Mouse (Mus musculus) hindbrain, embryonic 11.5 days (tissue): ENCODE results near the gene Nup214. TPM values are rescaled to one million over a fixed set of nuclear protein-coding genes. Genes with fewer than 3 reads are reported as not detected.
"Not testable (repeated sequence)": the region's sequence is repeated elsewhere in the genome, so short reads cannot be mapped to it uniquely, and the experiment has no call there.

Experiments used
- ATAC-seq: fragments of 200-750 bp; cut with Nextera tagmentation; 2 replicates; pipeline ENCODE4 v1.8.0; 2017; ENCODE audit warnings: mild to moderate bottlenecking, moderate TSS enrichment, moderate library complexity; ENCODE audit not compliant: low FRiP score
- DNase-seq: peaks from one replicate; pipeline ENCODE4 v3.0.0-alpha.2; 2015; ENCODE audit warnings: low spot score
- H3K27ac ChIP-seq: fragments of 300-500 bp; sonication (generic); 2 replicates; pipeline ENCODE4 v1.5.1; 2014; ENCODE audit warnings: mild to moderate bottlenecking, low read depth, low read length
- H3K27me3 ChIP-seq: fragments of 300-500 bp; sonication (generic); 2 replicates; pipeline ENCODE4 v1.6.1; 2014; ENCODE audit warnings: mild to moderate bottlenecking, low read length, moderate library complexity, mixed read lengths; ENCODE audit not compliant: control insufficient read depth, insufficient read depth
- H3K36me3 ChIP-seq: fragments of 300-500 bp; sonication (generic); 2 replicates; pipeline ENCODE4 v1.6.1; 2014; ENCODE audit warnings: mild to moderate bottlenecking, low read length, moderate library complexity, mixed read lengths; ENCODE audit not compliant: control insufficient read depth, insufficient read depth
- H3K4me1 ChIP-seq: fragments of 300-500 bp; sonication (generic); replicated peaks from 2 replicates; pipeline ENCODE4 v1.6.1; 2014; ENCODE audit warnings: low read length, mixed read lengths; ENCODE audit not compliant: control insufficient read depth, insufficient read depth
- H3K4me2 ChIP-seq: fragments of 300-500 bp; sonication (generic); replicated peaks from 2 replicates; pipeline ENCODE4 v1.6.1; 2014; ENCODE audit warnings: mild to moderate bottlenecking, low read depth, low read length
- H3K4me3 ChIP-seq: fragments of 300-500 bp; sonication (generic); 2 replicates; pipeline ENCODE4 v1.5.1; 2014; ENCODE audit warnings: low read depth, low read length
- H3K9ac ChIP-seq: fragments of 300-500 bp; sonication (generic); 2 replicates; pipeline ENCODE4 v1.6.1; 2014; ENCODE audit warnings: low read depth, low read length
- H3K9me3 ChIP-seq: fragments of 300-500 bp; sonication (generic); 2 replicates; pipeline ENCODE4 v1.6.1; 2016; ENCODE audit warnings: low read length; ENCODE audit not compliant: control insufficient read depth
- WGBS: fragments of 180-500 bp; shearing (Covaris S2); extraction: QIAGEN DNeasy Blood & Tissue Kit; methylation state at CpG from one replicate; pipeline ENCODE4 v1.1.7; 2014; 5-methylcytosine and 5-hydroxymethylcytosine counted together
- polyA plus RNA-seq: library from polyadenylated mRNA; unstranded; fragments of >200 nt; fragmentation: Nextera tagmentation; extraction: Ambion mirVana; gene quantifications from 2 replicates; pipeline ENCODE4 v1.2.1, GENCODE M21; 2014

Gene Nup214
- polyA plus RNA-seq, 1 experiment from 2014 or later = 76.1 TPM

DNA sequence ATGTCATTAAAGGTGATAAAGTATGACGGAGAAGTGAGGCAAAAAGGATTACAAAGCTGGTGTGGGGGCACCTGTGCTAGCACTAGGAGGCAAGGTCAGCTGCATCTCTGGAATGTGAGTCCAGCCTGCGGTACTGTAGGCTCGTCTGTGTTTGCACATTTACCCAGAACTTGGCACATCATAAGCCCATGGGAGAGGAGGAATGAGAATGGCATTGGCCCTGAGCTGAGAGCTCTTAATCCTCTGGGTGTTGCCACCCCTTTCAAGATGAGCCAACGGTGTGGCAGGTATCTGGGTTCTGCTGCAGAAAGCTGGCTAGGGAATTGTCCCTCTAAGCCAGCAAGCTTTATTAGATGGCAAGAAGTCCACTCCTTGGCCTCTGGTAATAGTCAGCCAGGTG, 45.5 kb downstream of the Nup214 start:
- Histone ChIP-seq H3K9me3 (no peaks in the 10 kb centered on the region), H3K27me3 (no peaks in the 10 kb centered on the region), H3K4me1 (no peaks in the 10 kb centered on the region), H3K4me2 (no peak overlapping the region), H3K27ac (no peak overlapping the region), H3K9ac (no peak overlapping the region), H3K4me3 (no peak overlapping the region), H3K36me3 (0 out of 2 replicates have a peak, but pooled peaks cover 5% of the 10 kb centered on the region)
- 88% methylated on average over 4 of the region's 4 CpGs for WGBS
- DNase-seq (no peak), ATAC-seq (no peak)

DNA sequence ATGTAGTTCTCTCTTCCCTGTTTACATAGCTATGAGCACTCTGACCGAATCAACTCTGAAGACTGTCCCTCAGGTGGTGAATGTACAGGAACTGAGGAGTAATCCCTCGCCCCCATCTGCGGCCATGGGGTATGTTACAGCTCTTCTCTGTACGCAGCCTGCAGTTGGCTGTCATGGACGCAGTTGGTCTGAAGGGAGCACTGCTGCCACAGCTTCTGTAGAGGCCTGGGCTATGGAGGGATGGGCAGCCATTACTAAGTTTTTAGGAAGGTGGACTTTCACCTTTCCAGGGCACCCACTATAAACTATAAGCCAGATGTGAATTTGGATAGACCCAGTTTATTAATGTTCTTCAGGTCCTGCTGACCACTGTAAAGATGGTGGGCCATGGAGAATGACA, 46.0 kb downstream of the Nup214 start:
- Histone ChIP-seq H3K4me1 (no peaks in the 10 kb centered on the region), H3K9me3 (no peaks in the 10 kb centered on the region), H3K36me3 (0 out of 2 replicates have a peak, but pooled peaks cover 5% of the 10 kb centered on the region), H3K4me3 (no peak overlapping the region), H3K27ac (no peak overlapping the region), H3K27me3 (no peaks in the 10 kb centered on the region), H3K9ac (no peak overlapping the region), H3K4me2 (no peak overlapping the region)
- WGBS = 90% methylated on average over 5 of the region's 5 CpGs
- ATAC-seq (no peak), DNase-seq (no peak)

DNA sequence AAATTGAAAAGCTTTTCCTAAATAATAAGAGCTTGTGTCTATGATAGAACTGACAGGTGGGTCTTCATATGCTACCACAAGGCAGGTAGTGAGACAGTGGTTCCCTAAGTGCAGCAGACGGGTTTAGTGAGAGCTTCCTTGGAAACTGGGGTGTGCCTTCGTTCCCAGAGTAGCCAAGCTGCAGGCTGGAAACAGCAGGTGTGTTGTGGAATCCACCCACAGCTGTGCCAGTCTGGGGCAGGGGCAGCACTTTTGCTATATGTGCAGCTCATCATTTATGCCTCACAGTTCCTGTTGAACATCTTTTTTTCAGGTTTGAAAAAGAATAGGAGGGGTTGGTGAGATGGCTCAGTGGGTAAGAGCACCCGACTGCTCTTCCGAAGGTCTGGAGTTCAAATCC, 50.1 kb downstream of the Nup214 start:
- H3K36me3 ChIP-seq = 0 out of 2 replicates have a peak, but pooled peaks cover 2% of the 10 kb centered on the region
- no peak overlapping the region for H3K27ac ChIP-seq
- WGBS = 93% methylated on average over 4 of the region's 4 CpGs
- ATAC-seq (no peak), DNase-seq (no peak)
- no peak overlapping the region for H3K4me3 ChIP-seq
- no peaks in the 10 kb centered on the region for H3K9me3 ChIP-seq
- no peaks in the 10 kb centered on the region for H3K27me3 ChIP-seq
- H3K4me2 ChIP-seq = no peak overlapping the region
- no peaks in the 10 kb centered on the region for H3K4me1 ChIP-seq
- H3K9ac ChIP-seq = no peak overlapping the region

DNA sequence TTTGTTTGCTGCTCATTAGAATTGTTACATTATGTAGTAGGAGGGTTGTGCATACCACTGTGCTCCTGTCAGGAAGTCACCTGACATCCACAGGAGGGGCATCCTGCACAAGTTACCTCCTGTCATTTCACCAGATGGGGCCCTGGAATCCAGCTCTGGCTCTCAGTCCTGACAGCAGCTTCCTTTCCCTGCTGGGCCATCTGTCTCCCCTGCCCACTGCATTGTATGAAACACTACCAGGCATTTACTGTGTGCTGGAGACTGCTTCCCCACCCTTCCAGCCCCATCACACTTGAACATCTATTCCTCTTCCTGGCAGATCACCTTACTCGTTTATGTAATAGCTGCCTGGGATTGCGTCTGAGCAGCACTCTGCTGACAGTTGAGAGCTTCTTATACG, 55.4 kb downstream of the Nup214 start:
- Histone ChIP-seq H3K4me3 (no peak overlapping the region), H3K36me3 (peaks cover 12% of the 10 kb centered on the region; the same call in 1 of the 2 replicates), H3K4me2 (no peak overlapping the region), H3K27me3 (no peaks in the 10 kb centered on the region), H3K9ac (no peak overlapping the region), H3K9me3 (no peaks in the 10 kb centered on the region), H3K27ac (no peak overlapping the region), H3K4me1 (no peaks in the 10 kb centered on the region)
- DNase-seq (no peak), ATAC-seq (no peak)
- 83% methylated on average over 3 of the region's 3 CpGs for WGBS

DNA sequence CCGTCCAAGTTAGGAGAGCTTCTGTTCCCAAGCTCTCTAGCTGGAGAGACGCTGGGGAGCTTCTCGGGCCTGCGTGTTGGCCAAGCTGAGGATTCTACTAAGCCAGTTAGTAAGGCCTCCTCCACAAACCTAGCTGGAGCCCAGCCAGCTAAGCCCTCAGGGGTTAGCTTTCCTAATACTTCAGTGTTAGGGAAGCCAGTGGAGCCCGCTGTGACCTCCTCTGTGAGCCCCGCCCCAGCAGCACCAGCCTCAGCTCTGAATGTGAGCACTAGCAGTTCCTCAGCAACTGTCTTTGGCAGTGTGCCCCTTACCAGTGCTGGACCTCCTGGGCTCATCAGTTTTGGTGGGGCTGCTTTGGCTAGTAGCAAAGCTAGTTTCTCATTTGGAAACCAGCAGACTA, 59.2 kb downstream of the Nup214 start:
- Histone ChIP-seq H3K4me3 (no peak overlapping the region), H3K36me3 (peaks cover 14% of the 10 kb centered on the region; the same call in 1 of the 2 replicates), H3K4me2 (no peak overlapping the region), H3K4me1 (no peaks in the 10 kb centered on the region), H3K9me3 (no peaks in the 10 kb centered on the region), H3K27ac (no peak overlapping the region), H3K9ac (no peak overlapping the region), H3K27me3 (no peaks in the 10 kb centered on the region)
- WGBS = 93% methylated on average over 6 of the region's 6 CpGs
- no peak for ATAC-seq
- DNase-seq = no peak

DNA sequence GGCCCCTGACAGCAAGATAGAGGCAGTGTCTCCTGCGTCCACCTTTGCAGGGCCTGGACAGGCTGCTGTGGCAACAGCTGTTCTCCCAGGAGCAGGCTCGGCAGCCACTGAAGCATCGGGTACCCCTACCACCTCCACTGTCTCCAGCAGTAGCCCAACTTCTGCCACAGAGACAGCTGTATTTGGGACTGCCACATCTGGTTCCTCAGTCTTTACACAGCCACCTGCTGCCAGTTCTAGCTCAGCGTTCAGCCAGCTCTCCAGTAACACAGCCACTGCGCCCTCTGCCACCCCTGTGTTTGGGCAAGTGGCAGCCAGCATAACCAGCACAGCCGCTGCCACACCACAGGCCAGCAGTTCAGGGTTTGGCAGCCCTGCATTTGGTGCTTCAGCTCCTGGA, 60.0 kb downstream of the Nup214 start:
- Histone ChIP-seq H3K27me3 (no peaks in the 10 kb centered on the region), H3K9ac (no peak overlapping the region), H3K36me3 (peaks cover 20% of the 10 kb centered on the region; the same call in 1 of the 2 replicates), H3K4me1 (no peaks in the 10 kb centered on the region), H3K4me3 (no peak overlapping the region), H3K27ac (no peak overlapping the region), H3K4me2 (no peak overlapping the region), H3K9me3 (no peaks in the 10 kb centered on the region)
- 91% methylated on average over 6 of the region's 6 CpGs for WGBS
- no peak for ATAC-seq
- DNase-seq = no peak

DNA sequence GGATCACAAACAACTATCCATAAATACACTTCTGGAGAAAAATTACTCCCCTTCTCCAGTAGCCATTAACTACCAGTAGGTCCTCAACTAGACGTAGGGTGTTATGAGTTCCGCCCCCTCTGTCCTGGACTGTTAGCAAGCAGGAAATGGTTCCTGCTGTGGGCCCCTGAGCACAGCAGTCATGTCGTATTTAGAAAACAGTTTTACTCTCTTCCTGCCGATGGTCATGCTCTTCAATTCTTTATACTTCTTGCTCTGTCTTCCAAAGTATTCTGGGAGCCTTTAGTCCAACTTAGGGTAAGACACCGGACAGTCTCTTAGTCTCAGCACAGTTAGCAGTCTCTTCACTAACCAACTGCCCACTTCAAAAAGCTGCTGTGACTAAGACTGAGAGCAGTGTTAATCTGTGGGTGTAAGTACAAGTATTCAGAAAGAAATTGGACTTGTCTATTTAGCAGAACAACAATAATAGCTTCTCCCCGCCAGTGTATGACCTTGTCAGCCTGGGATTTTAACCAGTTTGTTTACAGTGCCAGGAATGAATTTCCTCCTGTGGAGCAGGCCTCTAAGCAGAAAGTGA, 63.1 kb downstream of the Nup214 start:
- Histone ChIP-seq H3K27me3 (no peaks in the 10 kb centered on the region), H3K27ac (no peak overlapping the region), H3K4me3 (no peak overlapping the region), H3K9me3 (no peaks in the 10 kb centered on the region), H3K36me3 (peaks cover 19% of the 10 kb centered on the region; the same call in 1 of the 2 replicates), H3K4me1 (no peaks in the 10 kb centered on the region), H3K4me2 (no peak overlapping the region), H3K9ac (no peak overlapping the region)
- no peak for DNase-seq
- ATAC-seq = no peak
- 81% methylated on average over 6 of the region's 6 CpGs for WGBS

DNA sequence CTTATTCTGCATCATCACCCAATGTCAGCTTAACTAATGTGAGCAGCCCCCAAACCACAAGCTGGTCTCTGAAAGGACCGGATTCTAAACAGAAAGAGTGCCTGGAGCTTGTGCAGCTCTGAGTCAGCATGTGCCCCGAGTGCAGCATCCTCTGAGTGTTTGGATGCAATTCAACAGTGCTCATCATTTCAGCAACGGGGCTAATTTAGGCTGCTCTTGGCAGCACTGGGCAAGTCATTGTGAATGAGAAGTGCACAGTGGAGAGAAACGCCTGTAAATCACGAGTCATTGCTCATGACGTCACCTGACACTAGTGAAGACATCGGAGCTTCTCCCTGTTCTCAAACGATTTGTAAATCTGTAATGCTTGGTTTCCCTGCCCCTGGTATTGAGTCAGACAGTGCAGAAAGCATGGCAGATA, 64.4 kb downstream of the Nup214 start:
- Histone ChIP-seq H3K27ac (no peak overlapping the region), H3K4me2 (no peak overlapping the region), H3K4me1 (no peaks in the 10 kb centered on the region), H3K27me3 (no peaks in the 10 kb centered on the region), H3K36me3 (peaks cover 14% of the 10 kb centered on the region; the same call in 1 of the 2 replicates), H3K4me3 (no peak overlapping the region), H3K9me3 (no peaks in the 10 kb centered on the region), H3K9ac (no peak overlapping the region)
- DNase-seq (no peak), ATAC-seq (no peak)
- WGBS = 94% methylated on average over 8 of the region's 8 CpGs

DNA sequence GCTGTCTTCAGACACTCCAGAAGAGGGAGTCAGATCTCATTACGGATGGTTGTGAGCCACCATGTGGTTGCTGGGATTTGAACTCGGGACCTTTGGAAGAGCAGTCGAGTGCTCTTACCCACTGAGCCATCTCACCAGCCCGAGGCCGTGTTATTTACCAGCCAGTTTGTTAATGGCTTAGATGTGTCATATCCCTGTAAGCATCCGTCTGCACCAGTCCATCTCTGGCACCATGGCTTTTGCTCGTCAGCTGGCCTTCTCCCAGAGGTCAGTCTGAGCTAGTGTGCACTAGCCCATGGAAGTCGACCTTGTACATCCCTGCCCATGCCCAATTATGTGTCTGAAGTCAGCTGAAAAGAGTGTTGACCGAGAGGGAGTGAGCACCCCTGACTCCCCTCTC, 66.4 kb downstream of the Nup214 start:
- not testable (repeated sequence) for H3K4me2 ChIP-seq, H3K9me3 ChIP-seq, DNase-seq, ATAC-seq, H3K9ac ChIP-seq, H3K27me3 ChIP-seq, H3K4me3 ChIP-seq, H3K4me1 ChIP-seq, H3K27ac ChIP-seq
- WGBS = 97% methylated on average over 9 of the region's 9 CpGs
- 0 out of 2 replicates have a peak, but pooled peaks cover 12% of the 10 kb centered on the region for H3K36me3 ChIP-seq
